Mouse (Mus musculus) CH12.LX (cell line): ENCODE results near the gene Zfp451. TPM values are rescaled to one million over a fixed set of nuclear protein-coding genes. Genes with fewer than 3 reads are reported as not detected.

Experiments used
- DNase-seq: peaks from one replicate; pipeline ENCODE4 v3.0.0-alpha.2; 2013; ENCODE audit errors: extremely low read depth
- H3K27ac ChIP-seq: 2 replicates; pipeline ENCODE4 v1.5.1; 2012; ENCODE audit warnings: low read depth, mild to moderate bottlenecking, control low read depth, moderate library complexity; ENCODE audit not compliant: insufficient read depth
- H3K27me3 ChIP-seq: replicated peaks from 2 replicates; pipeline ENCODE3; 2012; ENCODE audit warnings: inconsistent platforms
- H3K36me3 ChIP-seq, 2 experiments: replicated peaks in 1 of 2; 2 replicates each; pipeline versions ENCODE3 to v1.6.1; 2012; ENCODE audit warnings: inconsistent platforms in 1 of 2, low read length in 1 of 2, mild to moderate bottlenecking in 1 of 2, mixed read lengths in 1 of 2, moderate library complexity in 1 of 2; ENCODE audit not compliant: control insufficient read depth in 1 of 2, insufficient read depth in 1 of 2
- H3K4me1 ChIP-seq, 2 experiments: 2 replicates each; pipeline ENCODE4 v1.6.1; 2012; ENCODE audit warnings: inconsistent platforms in 1 of 2, moderate library complexity in 1 of 2; ENCODE audit not compliant: insufficient read depth in 2 of 2, control insufficient read depth in 1 of 2
- H3K4me2 ChIP-seq: 2 replicates; pipeline ENCODE4 v1.6.1; 2012; ENCODE audit warnings: low read depth, mild to moderate bottlenecking, control low read depth; ENCODE audit not compliant: poor library complexity, insufficient read depth, severe bottlenecking
- H3K4me3 ChIP-seq, 3 experiments: fragments of 150-350 bp in 1 of 3; sonication (generic) in 1 of 3; replicated peaks in 1 of 3; 2 replicates each; pipeline versions ENCODE3 to v1.5.1; 2011 to 2012; ENCODE audit warnings: low read depth in 2 of 3, low read length in 2 of 3, mild to moderate bottlenecking in 2 of 3, moderate library complexity in 2 of 3, control low read depth in 1 of 3, improper control_type of control experiment in 1 of 3, inconsistent platforms in 1 of 3, mixed read lengths in 1 of 3; ENCODE audit not compliant: poor library complexity in 1 of 3
- H3K79me2 ChIP-seq: replicated peaks from 2 replicates; pipeline ENCODE4 v1.6.1; 2012; ENCODE audit warnings: mild to moderate bottlenecking, moderate library complexity; ENCODE audit not compliant: control insufficient read depth, poor library complexity, insufficient read depth, severe bottlenecking; ENCODE audit errors: extremely low read depth
- H3K9ac ChIP-seq: 2 replicates; pipeline ENCODE4 v1.6.1; 2012; ENCODE audit warnings: low read depth, mild to moderate bottlenecking, control low read depth, moderate library complexity; ENCODE audit not compliant: insufficient read depth
- H3K9me3 ChIP-seq: replicated peaks from 2 replicates; pipeline ENCODE3; 2012; ENCODE audit warnings: low read length, inconsistent platforms, mixed read lengths
- CTCF ChIP-seq, 2 experiments: IDR thresholded peaks in 1 of 2; conservative IDR thresholded peaks in 1 of 2; 2 replicates each; pipeline ENCODE4 v1.5.1; 2011 to 2012; ENCODE audit warnings: low read depth in 2 of 2, low read length in 2 of 2, improper control_type of control experiment in 1 of 2, inconsistent platforms in 1 of 2, mild to moderate bottlenecking in 1 of 2, moderate library complexity in 1 of 2
- E2F4 ChIP-seq: IDR thresholded peaks from 2 replicates; pipeline ENCODE4 v1.6.1; 2011; ENCODE audit warnings: low read depth, low read length, improper control_type of control experiment; ENCODE audit not compliant: insufficient replicate concordance
- HCFC1 ChIP-seq: IDR thresholded peaks from 2 replicates; pipeline ENCODE4 v1.6.1; 2012; ENCODE audit warnings: low read depth, mild to moderate bottlenecking, inconsistent platforms, low read length, improper control_type of control experiment
- JUN ChIP-seq: IDR thresholded peaks from 2 replicates; pipeline ENCODE4 v1.6.1; 2011; ENCODE audit warnings: low read depth, mild to moderate bottlenecking, low read length, improper control_type of control experiment, moderate library complexity; ENCODE audit not compliant: insufficient read depth
- MEF2A ChIP-seq: IDR thresholded peaks from 2 replicates; pipeline ENCODE4 v1.6.1; 2014; ENCODE audit warnings: low read depth, mild to moderate bottlenecking, inconsistent platforms, low read length, improper control_type of control experiment, borderline replicate concordance
- MYC ChIP-seq: IDR thresholded peaks from 2 replicates; pipeline ENCODE4 v1.6.1; 2011; ENCODE audit warnings: low read depth, mild to moderate bottlenecking, improper control_type of control experiment, low read length
- NELFE ChIP-seq: IDR thresholded peaks from 2 replicates; pipeline ENCODE4 v1.6.1; 2011; ENCODE audit warnings: low read depth, low read length, improper control_type of control experiment
- PAX5 ChIP-seq: IDR thresholded peaks from 2 replicates; pipeline ENCODE4 v1.6.1; 2012; ENCODE audit warnings: low read length, inconsistent platforms, mixed read lengths
- POLR2A ChIP-seq: IDR thresholded peaks from 2 replicates; pipeline ENCODE4 v1.6.1; 2011; ENCODE audit warnings: low read depth, mild to moderate bottlenecking, improper control_type of control experiment, low read length
- POLR2AphosphoS2 ChIP-seq: IDR thresholded peaks from 2 replicates; pipeline ENCODE4 v1.6.1; 2011; ENCODE audit warnings: low read depth, low read length, improper control_type of control experiment
- RAD21 ChIP-seq: IDR thresholded peaks from 2 replicates; pipeline ENCODE4 v1.6.1; 2011; ENCODE audit warnings: low read depth, mild to moderate bottlenecking, low read length, improper control_type of control experiment, moderate library complexity
- RCOR1 ChIP-seq: conservative IDR thresholded peaks from 2 replicates; pipeline ENCODE4 v1.6.1; 2012; ENCODE audit warnings: low read depth, mild to moderate bottlenecking, inconsistent platforms, low read length, improper control_type of control experiment
- SIN3A ChIP-seq: IDR thresholded peaks from 2 replicates; pipeline ENCODE4 v1.6.1; 2012; ENCODE audit warnings: low read length, improper control_type of control experiment, inconsistent platforms
- SMC3 ChIP-seq: IDR thresholded peaks from 2 replicates; pipeline ENCODE4 v1.6.1; 2011; ENCODE audit warnings: low read depth, low read length, improper control_type of control experiment
- TBP ChIP-seq: conservative IDR thresholded peaks from 2 replicates; pipeline ENCODE4 v1.6.1; 2011; ENCODE audit warnings: low read depth, low read length, improper control_type of control experiment
- USF2 ChIP-seq: conservative IDR thresholded peaks from 2 replicates; pipeline ENCODE4 v1.6.1; 2011; ENCODE audit warnings: low read depth, low read length, improper control_type of control experiment
- dilution Hi-C: fragments of 300-500 bp; cut with MboI; formaldehyde crosslinking; loops from 2 replicates; pipeline ENCODE4 v1.14.3; 2020; ENCODE audit warnings: low sequenced_read_pairs; ENCODE audit not compliant: extremely low pct_unique_long_range_greater_than_20kb, extremely low pct_ligation_motif_present
- in situ Hi-C: fragments of 300-500 bp; cut with MboI; formaldehyde crosslinking; loops from 3 replicates; pipeline ENCODE4 v1.14.3; 2019; ENCODE audit warnings: low sequenced_read_pairs, low pct_ligation_motif_present, low pct_unique_long_range_greater_than_20kb, mixed read lengths
- polyA plus RNA-seq: library from polyadenylated mRNA; unstranded; fragments of >175 nt; gene quantifications from 2 replicates; pipeline ENCODE4 v1.2.1, GENCODE M21; 2012; ENCODE audit warnings: low read depth; ENCODE audit not compliant: insufficient read length
- total RNA-seq, 2 experiments: library from RNA; depleted of rRNA; stranded (reverse); fragments of 300-350 nt in 1 of 2; fragments of >200 nt in 1 of 2; gene quantifications; 2 replicates each; pipeline ENCODE4 v1.2.3; 2012 to 2014

Zfp451 gene
- total and polyA plus RNA-seq, 3 experiments = 13.9 to 23.0 (median 20.5) TPM

- Histone ChIP-seq H3K36me3 (peaks cover 57 to 83% of the 10 kb centered on the region in 2 experiments), H3K9ac (no peak overlapping the region)
- in situ Hi-C loops = loop anchor here (10.0 kb wide), 1 partner anchor 58 kb away; no protein-coding TSS in a partner anchor
Observed at GRCm38 (mm10) chr1:33742903-33743302, 71.5 kb downstream of the Zfp451 start.

DNA sequence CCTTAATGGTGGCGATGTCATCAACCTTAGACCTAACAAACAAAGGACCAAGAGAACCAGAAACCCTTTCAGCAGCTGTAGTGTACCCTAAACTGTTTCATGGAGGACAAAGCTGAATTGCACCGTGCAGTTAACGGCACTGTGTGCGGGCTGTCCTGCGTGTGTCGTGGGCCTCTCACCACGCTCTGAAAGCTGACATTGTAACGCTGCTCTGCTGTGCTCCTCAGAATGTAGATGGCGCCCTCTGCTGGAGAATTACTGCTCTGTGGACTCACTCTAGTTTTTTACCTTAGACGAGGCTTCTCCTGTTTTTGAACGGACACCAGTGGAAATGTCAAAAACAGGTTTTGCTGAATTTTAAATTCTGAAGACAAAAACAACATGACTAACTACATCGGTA, 75.1 kb downstream of the Zfp451 start:
- H3K9ac ChIP-seq = no peak overlapping the region
- in situ Hi-C loops = no loop called here
- no peaks in the 10 kb centered on the region for H3K9me3 ChIP-seq
- no peak overlapping the region for H3K4me3 ChIP-seq
- peak; percentile 87 for TF ChIP-seq SMC3
- peak; percentile 24; the same call in 1 of the 2 replicates for TF ChIP-seq NELFE
- TF ChIP-seq PAX5 = no peak
- TF ChIP-seq SIN3A = 0 out of 2 replicates have a peak, but pooled peaks have one; percentile 8
- TF ChIP-seq RAD21 = peak; percentile 85
- no peak; the same call in 1 of the 2 replicates for TF ChIP-seq MYC
- peak; percentile 81 to 92 for TF ChIP-seq CTCF (conservative IDR thresholded peaks at IDR 0.05 in 1 of 2, IDR thresholded peaks at IDR 0.05 in 1 of 2; ENCODE audit: low read depth in 2 of 2, low read length in 2 of 2)
- TF ChIP-seq, all 38 proteins: peak for 5
- Histone ChIP-seq H3K36me3 (peaks cover 58 to 84% of the 10 kb centered on the region in 2 experiments), H3K4me2 (no peak overlapping the region), H3K27ac (no peak overlapping the region), H3K4me1 (peaks cover 0 to 5% of the 10 kb centered on the region in 2 experiments; a peak in 1 of 4 replicates), H3K27me3 (no peaks in the 10 kb centered on the region), H3K79me2 (no peaks in the 10 kb centered on the region; the same call in 1 of the 2 replicates)
- dilution Hi-C loops = no loop called here
- DNase-seq = peak; percentile 83

More at GRCm38 (mm10) chr1:33742903-33743302, 71.5 kb downstream of the Zfp451 start:
- no peak overlapping the region for H3K4me3 ChIP-seq
- no peak for TF ChIP-seq MEF2A
- no peak for TF ChIP-seq HCFC1
- TF ChIP-seq CTCF (conservative IDR thresholded peaks at IDR 0.05 in 1 of 2, IDR thresholded peaks at IDR 0.05 in 1 of 2; ENCODE audit: low read depth in 2 of 2, low read length in 2 of 2) = peak; percentile 76 to 79
- no peak for TF ChIP-seq RCOR1
- TF ChIP-seq RAD21 = peak; percentile 25
- TF ChIP-seq USF2 = no peak
- TF ChIP-seq E2F4 = no peak
- TF ChIP-seq POLR2A = 0 out of 2 replicates have a peak, but pooled peaks have one; percentile 20
- no peak for TF ChIP-seq JUN
- TF ChIP-seq TBP = 0 out of 2 replicates have a peak, but pooled peaks have one; percentile 21
- TF ChIP-seq SMC3 = peak; percentile 79
- TF ChIP-seq POLR2AphosphoS2 = peak; percentile 61; the same call in 1 of the 2 replicates
- TF ChIP-seq, all 38 proteins: peak for 6
- peak; percentile 51 for DNase-seq
- no peaks in the 10 kb centered on the region for H3K9me3 ChIP-seq
- dilution Hi-C loops = no loop called here
- H3K27me3 ChIP-seq = no peaks in the 10 kb centered on the region
- H3K4me1 ChIP-seq = peaks cover 0 to 5% of the 10 kb centered on the region in 2 experiments; a peak in 1 of 4 replicates
- H3K27ac ChIP-seq = no peak overlapping the region
- no peaks in the 10 kb centered on the region; the same call in 1 of the 2 replicates for H3K79me2 ChIP-seq
- H3K4me2 ChIP-seq = no peak overlapping the region
